Mouse (Mus musculus) midbrain, embryonic 14.5 days (tissue): Measurements from ENCODE around the gene Myo1g. TPM values are rescaled to one million over a fixed set of nuclear protein-coding genes. Genes with fewer than 3 reads are reported as not detected.
A peak's percentile ranks its signal among the peaks of the same experiment; 100 is the strongest.

Source experiments
- ATAC-seq: fragments of 200-750 bp; cut with Nextera tagmentation; 2 replicates; pipeline ENCODE4 v1.8.0; 2017; ENCODE audit warnings: moderate number of reproducible peaks, moderate library complexity; ENCODE audit not compliant: low FRiP score, low TSS enrichment
- DNase-seq: peaks from one replicate; pipeline ENCODE4 v3.0.0-alpha.2; 2015
- H3K27ac ChIP-seq: fragments of 300-500 bp; sonication (generic); replicated peaks from 2 replicates; pipeline ENCODE4 v1.5.1; 2014; ENCODE audit warnings: mild to moderate bottlenecking, low read depth, low read length, moderate library complexity
- H3K27me3 ChIP-seq: fragments of 300-500 bp; sonication (generic); 2 replicates; pipeline ENCODE4 v1.6.1; 2014; ENCODE audit warnings: low read length, control low read depth, mixed read lengths; ENCODE audit not compliant: control insufficient read depth, insufficient read depth
- H3K36me3 ChIP-seq: fragments of 300-500 bp; sonication (generic); 2 replicates; pipeline ENCODE4 v1.6.1; 2014; ENCODE audit warnings: low read length, control low read depth; ENCODE audit not compliant: control insufficient read depth, insufficient read depth
- H3K4me1 ChIP-seq: fragments of 300-500 bp; sonication (generic); 2 replicates; pipeline ENCODE4 v1.6.1; 2014; ENCODE audit warnings: mild to moderate bottlenecking, antibody characterized with exemption, low read length, control low read depth; ENCODE audit not compliant: control insufficient read depth, insufficient read depth
- H3K4me2 ChIP-seq: fragments of 300-500 bp; sonication (generic); 2 replicates; pipeline ENCODE4 v1.6.1; 2014; ENCODE audit warnings: mild to moderate bottlenecking, low read length, moderate library complexity
- H3K4me3 ChIP-seq: fragments of 300-500 bp; sonication (generic); replicated peaks from 2 replicates; pipeline ENCODE4 v1.5.1; 2014; ENCODE audit warnings: low read depth, low read length
- H3K9ac ChIP-seq: fragments of 300-500 bp; sonication (generic); replicated peaks from 2 replicates; pipeline ENCODE4 v1.6.1; 2014; ENCODE audit warnings: mild to moderate bottlenecking, low read length, moderate library complexity
- H3K9me3 ChIP-seq: fragments of 300-500 bp; sonication (generic); 2 replicates; pipeline ENCODE4 v1.6.1; 2016; ENCODE audit warnings: low read length, control low read depth, mixed read lengths; ENCODE audit not compliant: control insufficient read depth
- WGBS: fragments of 180-500 bp; shearing (Covaris S2); extraction: QIAGEN DNeasy Blood & Tissue Kit; methylation state at CpG from one replicate; pipeline ENCODE4 v1.1.7; 2014; 5-methylcytosine and 5-hydroxymethylcytosine counted together
- polyA plus RNA-seq: library from polyadenylated mRNA; unstranded; fragments of >200 nt; fragmentation: Nextera tagmentation; extraction: Ambion mirVana; gene quantifications from 2 replicates; pipeline ENCODE4 v1.2.1, GENCODE M21; 2014

The Myo1g gene
- polyA plus RNA-seq = 0.15 and 0.37 TPM in 2 replicates

DNA sequence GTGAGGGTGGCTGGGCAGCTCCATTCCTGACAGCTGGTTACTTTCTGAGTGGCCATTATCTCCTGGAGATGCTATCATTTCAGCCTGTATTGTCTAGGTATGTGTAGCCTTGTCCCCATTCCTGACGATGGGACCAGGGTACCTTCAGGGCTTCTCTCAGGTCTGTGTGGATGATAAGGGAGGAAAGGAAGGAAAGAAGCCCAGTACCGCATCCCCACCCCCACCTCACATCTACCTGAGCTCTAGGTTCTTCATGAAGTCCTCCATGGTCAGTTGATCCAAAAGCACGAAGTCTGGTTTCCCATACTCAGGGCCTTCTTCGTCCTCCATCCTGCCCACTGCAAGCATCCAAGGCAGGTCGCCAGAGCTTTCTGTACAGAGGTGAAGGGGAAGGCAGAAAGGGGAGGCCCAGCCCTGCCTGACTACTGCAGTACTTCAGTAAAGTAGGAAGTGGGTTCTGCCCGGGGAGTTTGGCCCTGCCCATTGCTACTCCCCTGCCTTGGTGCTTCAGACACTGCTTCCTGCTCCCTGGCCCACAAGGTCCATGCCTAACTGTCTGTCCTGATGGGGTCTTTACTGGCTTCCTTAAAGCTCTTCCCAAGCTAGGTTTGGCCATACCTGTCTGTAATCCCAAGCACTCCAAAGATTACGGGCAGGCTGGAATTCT lies at the start of gene Myo1g:
Gene Myo1g, minus strand, starts transcription at position 459 of the 667 bp plus-strand sequence.
- Histone ChIP-seq H3K27me3 (no peaks in the 10 kb centered on the region), H3K9me3 (no peaks in the 10 kb centered on the region), H3K27ac (no peak within 1 kb of the TSS), H3K36me3 (peaks cover 14% of the 10 kb centered on the region), H3K4me2 (no peak within 1 kb of the TSS), H3K4me3 (no peak within 1 kb of the TSS), H3K4me1 (no peaks in the 10 kb centered on the region), H3K9ac (no peak within 1 kb of the TSS)
- DNase-seq (no peak), ATAC-seq (no peak)
- WGBS = 82% methylated on average over 7 of the region's 7 CpGs

DNA sequence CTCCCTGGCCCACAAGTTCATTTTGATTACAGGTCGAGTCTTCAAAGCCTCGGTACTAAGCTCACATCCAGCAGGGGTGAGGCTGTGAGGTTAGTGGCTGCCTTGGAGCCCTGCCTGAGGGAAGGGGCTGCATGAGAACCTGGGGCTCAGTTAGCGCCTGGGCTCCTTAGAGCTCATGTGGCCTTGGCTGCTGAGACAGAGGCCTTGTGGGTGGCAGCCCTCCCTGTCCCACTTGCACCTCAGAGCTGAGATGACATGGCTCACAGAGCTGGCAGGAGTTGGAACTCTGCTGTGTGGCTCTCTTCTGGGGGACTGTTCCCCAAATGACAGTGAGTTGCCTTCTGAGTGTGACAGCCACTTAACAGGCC lies 48.6 kb upstream of the Myo1g start:
- H3K27ac ChIP-seq = peak overlapping the region; percentile 73
- no peak overlapping the region for H3K4me2 ChIP-seq
- no peak overlapping the region for H3K9ac ChIP-seq
- ATAC-seq (peak; percentile 54), DNase-seq (no peak)
- no peak overlapping the region for H3K4me3 ChIP-seq
- H3K27me3 ChIP-seq = no peaks in the 10 kb centered on the region
- WGBS = 49% methylated on average over 3 of the region's 3 CpGs
- peaks cover 13% of the 10 kb centered on the region for H3K4me1 ChIP-seq
- peaks cover 17% of the 10 kb centered on the region for H3K36me3 ChIP-seq
- H3K9me3 ChIP-seq = no peaks in the 10 kb centered on the region

DNA sequence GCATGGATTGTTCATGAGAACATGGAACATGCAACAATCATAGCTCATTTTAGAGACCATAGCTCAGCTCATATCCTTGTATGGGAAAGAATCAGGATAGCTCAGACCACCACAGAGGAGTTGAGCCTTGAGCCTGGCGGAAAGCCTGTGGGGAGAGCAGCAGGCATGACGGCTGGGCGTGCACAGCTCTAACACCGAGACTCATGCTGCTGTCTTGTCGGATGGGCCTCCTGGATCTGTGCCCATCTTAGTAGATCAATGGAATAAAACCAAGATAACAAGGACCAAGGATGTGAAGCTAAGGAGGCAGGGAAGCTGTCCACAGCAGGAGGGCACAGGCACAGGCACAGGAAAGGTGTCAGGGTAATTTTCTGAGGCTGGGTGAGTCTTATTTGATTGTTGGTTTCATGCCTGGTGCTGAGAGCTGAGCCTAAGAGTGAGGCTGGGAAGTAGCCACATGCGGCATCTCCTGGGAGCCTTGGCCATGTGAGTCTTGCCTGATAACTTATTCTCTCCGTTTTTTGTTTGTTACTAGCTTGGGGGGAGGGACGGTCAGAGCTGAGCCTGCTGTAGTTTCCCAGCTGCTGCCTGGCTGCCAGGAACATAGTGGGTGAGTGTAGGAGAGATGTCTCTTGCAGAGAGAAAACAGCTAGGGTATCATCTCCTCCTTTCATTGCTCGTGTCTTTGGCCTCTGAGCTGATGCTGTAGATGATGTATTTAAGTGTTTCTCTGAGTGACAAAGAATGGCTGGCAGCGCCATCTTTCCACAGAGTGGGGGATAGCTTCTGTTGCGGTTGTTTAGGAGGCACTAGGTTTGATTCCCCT lies 48.0 kb upstream of the Myo1g start:
- peak; percentile 60 for DNase-seq
- Histone ChIP-seq H3K4me2 (0 out of 2 replicates have a peak overlapping the region, but pooled peaks have one; percentile 17), H3K9ac (no peak overlapping the region)

DNA sequence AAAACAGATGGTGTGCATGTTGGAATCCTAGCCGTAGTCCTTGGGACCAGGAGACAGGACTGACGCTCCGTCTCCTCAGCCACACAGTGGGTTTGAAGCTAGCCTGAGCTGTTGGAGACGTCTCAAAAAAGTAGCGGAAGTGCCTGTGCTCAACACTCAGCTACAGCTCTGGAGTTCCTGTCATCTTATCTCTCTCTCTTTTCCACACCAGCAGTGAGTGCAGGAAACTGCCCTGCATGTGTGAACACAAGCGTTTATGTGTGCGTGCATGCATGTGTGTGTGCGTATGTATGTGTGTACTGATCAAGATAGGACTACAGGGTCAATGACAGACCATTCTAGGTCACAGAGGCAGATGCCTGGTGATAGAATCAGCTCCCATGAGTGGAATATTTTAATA lies 47.2 kb upstream of the Myo1g start:
- peak overlapping the region; percentile 73; the same call in 1 of the 2 replicates for H3K27ac ChIP-seq
- 89% methylated on average over 8 of the region's 8 CpGs for WGBS
- H3K4me3 ChIP-seq = no peak overlapping the region
- H3K4me1 ChIP-seq = peaks cover 13% of the 10 kb centered on the region
- DNase-seq (no peak), ATAC-seq (no peak)
- no peak overlapping the region for H3K4me2 ChIP-seq
- H3K27me3 ChIP-seq = no peaks in the 10 kb centered on the region
- peaks cover 13% of the 10 kb centered on the region for H3K36me3 ChIP-seq
- no peaks in the 10 kb centered on the region for H3K9me3 ChIP-seq
- no peak overlapping the region for H3K9ac ChIP-seq

More for the DNA sequence above, 48.0 kb upstream of the Myo1g start:
- Histone ChIP-seq H3K4me1 (peaks cover 13% of the 10 kb centered on the region), H3K9me3 (no peaks in the 10 kb centered on the region), H3K27me3 (no peaks in the 10 kb centered on the region), H3K4me3 (no peak overlapping the region), H3K27ac (peak overlapping the region; percentile 73), H3K36me3 (peaks cover 16% of the 10 kb centered on the region)
- ATAC-seq = peak; percentile 64; the same call in 1 of the 2 replicates
- WGBS = 34% methylated on average over 11 of the region's 11 CpGs

DNA sequence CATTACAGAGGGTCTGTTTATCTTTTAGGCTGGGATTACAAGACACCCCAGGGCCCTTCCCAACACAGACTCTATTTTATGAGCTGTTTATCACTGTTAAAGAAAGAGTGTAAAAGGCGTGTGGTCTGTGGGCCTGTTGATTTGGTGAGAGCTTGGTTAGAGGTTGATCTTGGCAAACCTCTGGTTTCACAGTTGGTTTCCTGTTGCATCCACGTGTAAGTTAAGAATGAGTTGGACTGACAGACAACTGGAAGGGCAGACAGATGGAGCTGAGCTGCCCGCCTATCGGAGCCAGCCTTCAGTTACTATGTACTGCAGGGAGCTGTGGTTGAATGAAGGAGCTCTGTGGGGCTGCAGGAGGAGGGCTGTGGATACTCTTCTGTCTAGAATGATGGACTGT lies 45.7 kb upstream of the Myo1g start:
- H3K4me3 ChIP-seq = no peak overlapping the region
- no peaks in the 10 kb centered on the region for H3K27me3 ChIP-seq
- peaks cover 13% of the 10 kb centered on the region for H3K4me1 ChIP-seq
- H3K27ac ChIP-seq = no peak overlapping the region
- H3K9me3 ChIP-seq = no peaks in the 10 kb centered on the region
- H3K4me2 ChIP-seq = no peak overlapping the region
- no peak overlapping the region for H3K9ac ChIP-seq
- no peak for ATAC-seq
- no peak for DNase-seq
- H3K36me3 ChIP-seq = peaks cover 5% of the 10 kb centered on the region; the same call in 1 of the 2 replicates
- WGBS = 95% methylated on average over 4 of the region's 4 CpGs

DNA sequence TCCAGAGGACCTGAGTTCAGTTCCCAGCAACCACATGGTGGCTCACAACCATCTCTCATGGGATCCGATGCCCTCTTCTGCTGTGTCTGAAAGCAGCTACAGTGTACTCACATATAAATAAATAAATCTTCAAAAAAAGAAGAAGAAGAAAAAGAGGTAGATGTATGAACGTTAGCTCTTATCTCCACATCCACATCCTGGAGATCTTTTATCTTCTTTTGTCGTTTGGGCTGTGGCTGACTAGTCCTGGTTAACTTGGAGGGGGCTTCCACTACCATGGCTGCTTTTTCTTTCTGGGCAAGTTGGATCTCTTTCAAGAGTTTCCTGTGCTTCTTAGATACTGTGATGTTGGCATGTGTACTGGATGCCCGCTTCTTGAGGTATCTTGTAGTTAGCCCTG lies 42.4 kb upstream of the Myo1g start:
- no peak overlapping the region for H3K9ac ChIP-seq
- WGBS = 96% methylated on average over 4 of the region's 4 CpGs
- 0 out of 2 replicates have a peak, but pooled peaks cover 3% of the 10 kb centered on the region for H3K36me3 ChIP-seq
- H3K9me3 ChIP-seq = no peaks in the 10 kb centered on the region
- H3K27me3 ChIP-seq = no peaks in the 10 kb centered on the region
- ATAC-seq (no peak), DNase-seq (no peak)
- H3K4me1 ChIP-seq = no peaks in the 10 kb centered on the region
- no peak overlapping the region for H3K4me2 ChIP-seq
- H3K27ac ChIP-seq = no peak overlapping the region
- no peak overlapping the region for H3K4me3 ChIP-seq

DNA sequence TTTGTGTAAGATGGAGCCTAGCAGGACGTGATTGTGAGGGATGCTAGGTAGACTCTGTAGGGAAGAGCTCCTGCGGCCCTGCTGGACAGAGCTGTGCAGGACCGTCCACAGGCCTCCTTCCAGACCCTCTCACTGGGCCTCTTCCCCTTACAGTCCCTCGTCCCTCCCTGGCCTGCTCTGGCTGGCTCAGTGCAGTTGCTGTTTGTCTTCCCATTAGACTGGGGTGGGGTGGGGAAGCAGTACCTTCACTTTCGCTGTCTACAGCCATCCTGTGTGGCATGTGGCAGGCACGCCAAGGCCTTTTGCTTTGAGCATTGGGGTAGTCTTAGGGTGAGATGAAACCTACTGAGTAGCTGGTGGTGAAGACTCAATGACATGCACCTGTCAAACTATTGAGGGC lies 41.6 kb upstream of the Myo1g start:
- H3K9me3 ChIP-seq = no peaks in the 10 kb centered on the region
- H3K4me2 ChIP-seq = no peak overlapping the region
- H3K4me3 ChIP-seq = no peak overlapping the region
- DNase-seq (no peak), ATAC-seq (no peak)
- H3K36me3 ChIP-seq = 0 out of 2 replicates have a peak, but pooled peaks cover 3% of the 10 kb centered on the region
- no peak overlapping the region for H3K9ac ChIP-seq
- 91% methylated on average over 6 of the region's 6 CpGs for WGBS
- no peak overlapping the region for H3K27ac ChIP-seq
- no peaks in the 10 kb centered on the region for H3K4me1 ChIP-seq
- no peaks in the 10 kb centered on the region for H3K27me3 ChIP-seq

DNA sequence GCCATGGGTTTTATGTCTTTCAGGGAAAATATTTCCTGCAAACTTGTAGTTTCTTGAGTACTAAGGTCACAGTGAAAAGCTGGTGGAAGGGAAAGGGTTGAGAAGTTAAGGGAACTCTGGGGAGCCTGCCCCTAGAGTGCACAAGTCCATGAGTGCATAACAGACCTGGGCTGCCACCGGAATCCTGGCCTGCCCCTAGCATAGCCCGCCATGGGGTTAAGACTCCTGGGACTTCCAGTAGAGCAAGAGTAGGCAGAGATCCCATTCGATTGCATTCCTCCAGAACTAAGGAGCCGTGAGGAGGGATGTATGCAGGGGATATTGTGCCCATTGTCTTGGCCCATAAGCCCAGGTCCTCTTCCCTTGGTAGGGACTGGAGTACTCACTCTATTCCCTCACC lies 40.7 kb upstream of the Myo1g start:
- H3K4me1 ChIP-seq = no peaks in the 10 kb centered on the region
- H3K27me3 ChIP-seq = no peaks in the 10 kb centered on the region
- WGBS = 95% methylated on average over 4 of the region's 4 CpGs
- H3K4me2 ChIP-seq = no peak overlapping the region
- no peak overlapping the region for H3K9ac ChIP-seq
- DNase-seq = no peak
- H3K9me3 ChIP-seq = no peaks in the 10 kb centered on the region
- H3K36me3 ChIP-seq = 0 out of 2 replicates have a peak, but pooled peaks cover 3% of the 10 kb centered on the region
- H3K27ac ChIP-seq = no peak overlapping the region
- ATAC-seq = no peak
- H3K4me3 ChIP-seq = no peak overlapping the region
